Mouse (Mus musculus): ENCODE data around the gene Cd274.

Cd274 gene

DNA sequence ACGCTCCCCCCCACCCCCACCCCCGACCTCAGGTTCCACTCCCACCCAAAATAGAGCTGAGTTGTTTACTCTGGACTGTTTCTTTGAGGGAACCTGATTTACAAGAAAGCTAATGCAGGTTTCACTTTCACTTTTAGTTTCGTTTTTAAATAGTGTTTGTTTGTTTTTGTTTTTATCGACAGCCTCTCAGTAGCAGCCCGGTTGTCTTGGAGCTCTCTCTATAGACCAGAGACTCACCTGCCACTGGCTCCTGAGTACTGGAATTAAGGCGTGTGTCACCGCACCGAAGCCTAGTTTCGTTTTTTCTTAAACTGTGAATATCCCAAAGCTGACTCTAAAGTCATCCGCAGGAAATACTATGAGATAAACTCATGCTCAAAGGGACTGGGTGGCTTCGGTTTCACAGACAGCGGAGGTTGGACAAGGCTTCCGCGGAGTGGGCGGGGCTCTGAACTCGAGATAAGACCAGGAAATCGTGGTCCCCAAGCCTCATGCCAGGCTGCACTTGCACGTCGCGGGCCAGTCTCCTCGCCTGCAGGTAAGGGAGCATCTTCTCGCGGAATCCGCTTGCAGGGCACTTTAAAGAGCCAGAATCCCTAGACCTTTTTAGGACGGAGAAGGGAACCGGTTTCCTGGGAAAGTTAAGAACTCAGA, at the start of gene Cd274, which contains the start of gene Plgrkt:
Gene Cd274 (plus strand): TSS at position 487 of the 654 bp plus-strand sequence.
Gene Plgrkt (minus strand): TSS at position 422 of the 654 bp plus-strand sequence.
- peak; percentile 66 for DNase-seq (ENCODE audit: low spot score)

GRCm38 (mm10) chr19:29323416-29324049, 43.7 kb upstream of the Cd274 start:
- no peak for DNase-seq (ENCODE audit: low spot score)

DNA sequence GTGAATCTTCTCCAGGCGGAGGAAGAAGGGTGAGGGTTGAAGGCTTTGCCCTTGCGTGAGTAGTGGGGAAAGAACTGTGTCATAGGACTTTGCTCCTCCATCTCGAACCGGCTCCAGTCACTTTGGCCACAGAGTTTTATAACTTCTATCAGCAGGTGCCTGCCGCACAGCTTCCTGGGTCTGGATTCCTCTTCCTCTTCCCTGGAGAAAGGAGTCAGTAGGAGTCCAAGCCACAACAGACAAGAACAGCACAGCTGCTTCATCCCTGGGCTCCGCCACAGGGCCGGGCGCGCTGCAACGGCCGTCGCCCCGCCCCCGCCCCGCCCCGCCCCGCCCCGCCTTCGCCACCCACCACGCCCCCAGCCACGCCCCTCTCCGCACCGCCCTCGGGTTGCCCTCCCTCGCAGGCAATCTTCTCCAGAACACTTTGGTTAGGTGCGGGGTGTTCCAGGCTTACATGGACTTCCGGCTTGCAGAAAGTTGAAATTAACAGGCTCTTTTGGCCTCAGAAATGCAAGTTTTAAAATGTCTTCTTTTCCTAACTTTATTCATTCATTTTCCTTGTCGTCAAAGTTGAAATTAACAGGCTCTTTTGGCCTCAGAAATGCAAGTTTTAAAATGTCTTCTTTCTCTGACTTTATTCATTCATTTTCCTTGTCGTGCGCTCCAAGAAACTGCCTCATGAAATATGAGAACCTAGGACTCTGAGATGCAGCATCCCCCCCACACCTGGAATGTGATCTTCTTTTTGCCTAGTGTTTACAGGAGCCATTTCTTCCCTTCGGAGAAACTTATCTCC, 42.0 kb upstream of the Cd274 start, which contains the start of gene Insl6:
Gene Insl6 (minus strand): TSS at position 304 of the 799 bp plus-strand sequence.
- peak; percentile 75 for DNase-seq (ENCODE audit: low spot score)

- no peak for DNase-seq (ENCODE audit: low spot score)
Measured at GRCm38 (mm10) chr19:29325852-29326180, 41.4 kb upstream of the Cd274 start.

DNA sequence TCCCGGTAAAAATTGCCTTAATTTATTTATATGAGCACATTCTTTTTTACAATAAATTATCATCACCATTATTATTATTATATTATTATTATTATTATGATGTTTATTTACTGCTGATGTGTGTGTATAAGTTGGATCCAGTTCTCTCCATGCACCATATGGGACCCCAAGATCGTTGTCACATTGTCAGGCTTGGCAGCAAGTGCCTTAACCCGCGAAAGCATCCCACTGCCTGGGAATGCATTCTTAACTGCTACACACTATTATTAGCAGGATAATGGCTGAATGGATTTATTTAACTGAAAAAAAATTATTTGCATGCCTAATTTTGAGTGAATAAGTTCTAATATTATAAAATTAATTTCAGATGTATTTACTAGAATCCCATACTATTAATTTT, 40.9 kb upstream of the Cd274 start:
- DNase-seq (ENCODE audit: low spot score): no peak

- no peak for DNase-seq (ENCODE audit: low spot score)
Measured at GRCm38 (mm10) chr19:29326822-29327552, 40.3 kb upstream of the Cd274 start.

DNA sequence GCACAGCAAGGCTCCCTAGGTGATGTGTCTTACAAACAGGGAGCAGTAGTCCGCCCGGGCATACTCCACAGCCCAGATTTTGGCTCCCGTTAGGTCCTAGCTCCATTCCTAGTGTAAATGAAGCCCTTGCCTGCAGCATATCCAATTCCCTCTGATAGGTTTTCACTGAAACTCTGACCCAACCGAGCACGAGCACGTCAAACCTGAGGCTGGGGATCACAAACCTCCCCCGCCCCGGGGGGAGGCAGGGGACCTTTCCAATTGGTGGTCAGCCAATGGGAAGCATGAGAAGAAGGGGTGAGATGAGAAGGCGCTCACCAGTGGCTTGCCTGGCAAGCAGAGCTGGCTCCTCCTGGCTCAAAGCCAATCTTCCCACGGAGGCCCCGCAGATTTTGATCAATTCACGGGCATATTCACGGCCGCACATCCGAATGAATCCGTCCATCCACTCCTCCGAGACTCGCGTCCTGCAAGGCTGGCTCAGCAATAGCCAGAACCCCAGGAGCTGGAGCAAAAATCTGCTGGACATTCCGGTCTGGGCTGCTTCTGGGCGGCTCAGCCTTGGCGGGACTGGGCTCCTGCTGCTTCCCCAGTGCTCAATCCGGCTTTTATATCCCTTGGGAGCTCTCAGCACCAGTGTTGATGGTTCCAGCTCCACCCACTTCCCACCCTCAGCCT, 33.0 kb upstream of the Cd274 start, which contains the start of gene Rln1:
Gene Rln1 (minus strand): TSS at position 603 of the 678 bp plus-strand sequence.
- DNase-seq (ENCODE audit: low spot score): peak; percentile 10

DNA sequence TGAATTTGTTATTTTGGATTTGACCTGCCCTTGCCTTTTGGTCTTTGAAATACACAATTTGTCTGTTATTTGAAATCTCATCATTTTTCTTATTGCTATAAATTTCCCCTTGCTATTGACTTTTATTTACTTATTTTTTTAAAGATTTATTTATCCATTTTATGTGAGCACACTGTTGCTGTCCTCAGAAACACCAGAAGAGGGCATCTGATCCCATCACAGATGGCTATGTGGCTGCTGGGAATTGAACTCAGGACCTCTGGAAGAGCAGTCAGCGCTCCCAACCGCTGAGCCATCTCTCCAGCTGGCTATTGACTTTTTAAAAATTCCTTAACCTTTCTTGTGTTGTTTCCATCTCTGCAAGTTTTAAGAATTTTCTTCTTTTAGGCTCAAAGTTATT, 30.6 kb upstream of the Cd274 start:
- DNase-seq (ENCODE audit: low spot score): no peak

DNA sequence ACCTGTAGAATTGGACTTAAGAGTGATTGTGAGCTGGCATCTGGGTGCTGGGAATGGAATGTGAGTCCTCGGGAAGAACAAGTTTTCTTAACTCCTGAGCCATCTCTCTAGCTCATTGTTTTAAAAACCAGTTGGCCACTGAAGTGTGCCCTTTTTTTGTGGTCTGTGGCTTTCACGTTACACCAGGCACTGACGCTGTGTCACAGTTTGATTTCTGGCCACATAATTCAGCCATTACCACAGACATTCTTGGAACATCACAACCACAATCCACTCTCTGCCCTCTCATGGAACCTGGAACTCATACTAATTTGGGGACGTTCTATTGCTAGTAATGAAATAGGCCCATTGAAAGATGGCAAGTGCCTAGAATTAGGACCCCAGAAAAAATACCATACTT, 26.2 kb upstream of the Cd274 start:
- no peak for DNase-seq (ENCODE audit: low spot score)

DNA sequence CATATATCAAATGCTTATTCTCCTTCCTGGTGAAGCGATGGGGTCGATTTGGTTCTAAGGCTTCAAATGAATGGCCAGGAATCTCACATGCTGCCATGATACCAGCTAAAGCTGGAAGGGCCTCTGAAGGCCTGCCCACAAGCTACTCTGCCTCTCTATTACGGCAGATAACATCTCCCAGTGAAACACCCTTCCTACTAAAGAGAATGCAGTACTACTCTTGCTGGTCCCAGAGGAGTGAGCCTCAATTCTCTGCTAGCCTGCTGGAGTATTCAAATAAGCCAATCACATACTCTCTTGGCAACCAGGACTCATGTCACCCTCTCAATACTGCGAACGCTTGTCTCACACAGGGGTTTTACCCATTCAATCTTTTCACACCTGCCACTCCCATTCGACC, 25.0 kb upstream of the Cd274 start:
- DNase-seq (ENCODE audit: low spot score): no peak

GRCm38 (mm10) chr19:29344868-29345267, 22.4 kb upstream of the Cd274 start:
- DNase-seq (ENCODE audit: low spot score): no peak

GRCm38 (mm10) chr19:29345636-29346035, 21.6 kb upstream of the Cd274 start:
- DNase-seq (ENCODE audit: low spot score): no peak

- DNase-seq (ENCODE audit: low spot score): no peak
Measured at GRCm38 (mm10) chr19:29350991-29351390, 16.3 kb upstream of the Cd274 start.

- DNase-seq (ENCODE audit: low spot score): peak; percentile 90
Measured at GRCm38 (mm10) chr19:29354895-29355877, 12.1 kb upstream of the Cd274 start.

GRCm38 (mm10) chr19:29356281-29356680, 11.0 kb upstream of the Cd274 start:
- DNase-seq (ENCODE audit: low spot score): no peak

DNA sequence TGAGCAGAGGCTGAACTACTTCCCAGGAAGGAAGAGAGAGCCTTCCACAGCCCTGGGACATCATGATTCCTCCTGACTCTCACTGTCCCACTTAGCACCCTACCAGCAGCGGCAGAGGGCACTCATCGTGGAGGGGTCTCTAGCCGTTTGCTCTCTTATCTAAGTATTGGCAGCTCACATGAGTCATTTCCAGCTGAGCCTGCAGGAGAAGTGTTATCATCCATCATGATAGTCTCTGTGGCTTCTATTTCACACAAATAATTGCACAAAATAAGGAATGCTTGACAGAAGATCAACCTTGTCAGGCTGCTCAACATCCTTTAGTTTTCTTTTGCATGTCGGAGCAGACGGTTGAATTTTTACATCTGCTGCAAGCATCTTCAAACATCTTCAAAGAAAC, 7.0 kb upstream of the Cd274 start:
- DNase-seq (ENCODE audit: low spot score): no peak

GRCm38 (mm10) chr19:29361468-29362130, 5.7 kb upstream of the Cd274 start:
- DNase-seq (ENCODE audit: low spot score): peak; percentile 77

GRCm38 (mm10) chr19:29362173-29362930, 4.9 kb upstream of the Cd274 start:
- DNase-seq (ENCODE audit: low spot score): no peak

- no peak for DNase-seq (ENCODE audit: low spot score)
Measured at GRCm38 (mm10) chr19:29363557-29363956, 3.7 kb upstream of the Cd274 start.

All from urinary bladder, postnatal 25 days (tissue).